Mouse (Mus musculus) kidney, adult 2 months (tissue): ENCODE data around the gene Celf2.

Experiments
- CTCF ChIP-seq: fragments of 200-500 bp; conservative IDR thresholded peaks from 2 replicates; pipeline ENCODE4 v1.5.1; 2011; ENCODE audit warnings: low read depth, mild to moderate bottlenecking, control low read depth, low read length, moderate library complexity, mixed read lengths; ENCODE audit not compliant: insufficient read depth, insufficient read length
- POLR2A ChIP-seq: fragments of 200-500 bp; IDR thresholded peaks from one replicate; pipeline ENCODE4 v1.6.1; 2011; ENCODE audit warnings: low read depth, low read length, control low read depth

- TF ChIP-seq POLR2A (no peak), CTCF (no peak)
Measured at GRCm38 (mm10) chr2:7087480-7087879, 421.9 kb downstream of the Celf2 start.
